Mouse (Mus musculus) inflammation-experienced regulatory T-cells (primary cell): Measurements from ENCODE around the gene Nkx6-1. TPM values are rescaled to one million over a fixed set of nuclear protein-coding genes. Genes with fewer than 3 reads are reported as not detected.

Experiments
- polyA plus RNA-seq, 2 experiments: library from polyadenylated mRNA; unstranded; fragments of 100-300 nt; shearing (Covaris generic); gene quantifications; one replicate each; pipeline ENCODE4 v1.2.1; 2017

Gene Nkx6-1
- polyA plus RNA-seq: under 1 TPM in 1 of 2 experiments, not detected in 1; 0.32 TPM

DNA sequence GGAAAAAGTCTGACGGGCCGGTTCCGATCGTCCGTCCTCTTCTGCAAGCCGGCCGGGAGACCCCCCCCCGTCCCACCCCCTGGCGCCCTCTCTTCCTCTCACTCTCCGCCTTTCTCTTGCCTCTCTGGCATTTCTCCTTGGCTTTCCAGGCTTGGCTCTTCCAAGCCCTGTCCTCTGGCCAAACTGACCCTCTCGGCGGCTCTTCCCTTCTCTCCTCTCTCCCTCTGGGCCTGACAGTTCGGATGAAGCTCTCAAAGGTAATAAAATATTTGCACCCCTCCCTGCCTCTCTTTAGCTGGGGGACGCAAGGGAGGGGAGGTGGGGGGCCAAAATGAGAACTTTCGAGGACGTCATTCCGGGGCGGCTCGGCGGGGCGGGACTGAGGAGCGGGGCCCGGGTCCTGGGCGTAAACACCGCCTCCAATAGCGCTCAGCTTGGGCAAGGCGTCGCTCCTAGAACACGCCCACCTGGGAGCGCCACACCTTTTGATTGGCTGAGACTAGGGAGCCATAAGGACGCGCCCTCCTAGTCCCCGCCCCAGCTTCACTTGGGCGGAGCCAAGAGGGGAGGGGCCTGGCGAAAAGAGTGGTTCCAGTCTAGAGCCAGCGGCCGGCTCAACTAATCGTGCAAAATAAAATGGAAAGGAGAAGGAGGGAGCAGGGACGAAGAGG lies at the start of gene Nkx6-1:
Gene Nkx6-1 (minus strand): TSS at position 52 of the 671 bp plus-strand sequence.

Other genes starting within 250 kb of the Nkx6-1 start
- under 1 TPM; 0.44 to 0.66 TPM for gene Cds1, start 100.1 kb upstream of the Nkx6-1 start, polyA plus RNA-seq